Mouse (Mus musculus) midbrain, embryonic 14.5 days (tissue): ENCODE data around the gene Rsph10b. TPM values are rescaled to one million over a fixed set of nuclear protein-coding genes. Genes with fewer than 3 reads are reported as not detected.

Experiments used
- ATAC-seq: fragments of 200-750 bp; cut with Nextera tagmentation; 2 replicates; pipeline ENCODE4 v1.8.0; 2017; ENCODE audit warnings: moderate number of reproducible peaks, moderate library complexity; ENCODE audit not compliant: low FRiP score, low TSS enrichment
- DNase-seq: peaks from one replicate; pipeline ENCODE4 v3.0.0-alpha.2; 2015
- H3K27ac ChIP-seq: fragments of 300-500 bp; sonication (generic); replicated peaks from 2 replicates; pipeline ENCODE4 v1.5.1; 2014; ENCODE audit warnings: mild to moderate bottlenecking, low read depth, low read length, moderate library complexity
- H3K27me3 ChIP-seq: fragments of 300-500 bp; sonication (generic); 2 replicates; pipeline ENCODE4 v1.6.1; 2014; ENCODE audit warnings: low read length, control low read depth, mixed read lengths; ENCODE audit not compliant: control insufficient read depth, insufficient read depth
- H3K36me3 ChIP-seq: fragments of 300-500 bp; sonication (generic); 2 replicates; pipeline ENCODE4 v1.6.1; 2014; ENCODE audit warnings: low read length, control low read depth; ENCODE audit not compliant: control insufficient read depth, insufficient read depth
- H3K4me1 ChIP-seq: fragments of 300-500 bp; sonication (generic); 2 replicates; pipeline ENCODE4 v1.6.1; 2014; ENCODE audit warnings: mild to moderate bottlenecking, antibody characterized with exemption, low read length, control low read depth; ENCODE audit not compliant: control insufficient read depth, insufficient read depth
- H3K4me2 ChIP-seq: fragments of 300-500 bp; sonication (generic); 2 replicates; pipeline ENCODE4 v1.6.1; 2014; ENCODE audit warnings: mild to moderate bottlenecking, low read length, moderate library complexity
- H3K4me3 ChIP-seq: fragments of 300-500 bp; sonication (generic); replicated peaks from 2 replicates; pipeline ENCODE4 v1.5.1; 2014; ENCODE audit warnings: low read depth, low read length
- H3K9ac ChIP-seq: fragments of 300-500 bp; sonication (generic); replicated peaks from 2 replicates; pipeline ENCODE4 v1.6.1; 2014; ENCODE audit warnings: mild to moderate bottlenecking, low read length, moderate library complexity
- H3K9me3 ChIP-seq: fragments of 300-500 bp; sonication (generic); 2 replicates; pipeline ENCODE4 v1.6.1; 2016; ENCODE audit warnings: low read length, control low read depth, mixed read lengths; ENCODE audit not compliant: control insufficient read depth
- WGBS: fragments of 180-500 bp; shearing (Covaris S2); extraction: QIAGEN DNeasy Blood & Tissue Kit; methylation state at CpG from one replicate; pipeline ENCODE4 v1.1.7; 2014; 5-methylcytosine and 5-hydroxymethylcytosine counted together
- polyA plus RNA-seq: library from polyadenylated mRNA; unstranded; fragments of >200 nt; fragmentation: Nextera tagmentation; extraction: Ambion mirVana; gene quantifications from 2 replicates; pipeline ENCODE4 v1.2.1, GENCODE M21; 2014

The Rsph10b gene
- 3.4 and 3.9 TPM in 2 replicates for polyA plus RNA-seq

- Histone ChIP-seq H3K36me3 (peaks cover 43% of the 10 kb centered on the region), H3K4me1 (no peaks in the 10 kb centered on the region), H3K27ac (no peak within 1 kb of the TSS), H3K9me3 (no peaks in the 10 kb centered on the region), H3K4me2 (no peak within 1 kb of the TSS), H3K27me3 (no peaks in the 10 kb centered on the region), H3K4me3 (no peak within 1 kb of the TSS), H3K9ac (no peak within 1 kb of the TSS)
- ATAC-seq (no peak), DNase-seq (peak; percentile 52)
- 14% methylated on average over 8 of the region's 8 CpGs for WGBS
Measured at GRCm38 (mm10) chr5:143932831-143933230, at the start of gene Rsph10b. Gene Rsph10b (plus strand): TSS chr5:143933035.

- Histone ChIP-seq H3K27me3 (no peaks in the 10 kb centered on the region), H3K4me2 (no peak overlapping the region), H3K27ac (no peak overlapping the region), H3K4me3 (no peak overlapping the region), H3K4me1 (no peaks in the 10 kb centered on the region), H3K36me3 (peaks cover 98% of the 10 kb centered on the region), H3K9ac (no peak overlapping the region), H3K9me3 (no peaks in the 10 kb centered on the region)
- 98% methylated on average over 3 of the region's 3 CpGs for WGBS
- ATAC-seq (no peak), DNase-seq (no peak)
Measured at GRCm38 (mm10) chr5:143885274-143885673, 47.6 kb upstream of the Rsph10b start.

- ATAC-seq: no peak
- Histone ChIP-seq H3K9me3 (no peaks in the 10 kb centered on the region), H3K4me3 (no peak overlapping the region), H3K4me2 (no peak overlapping the region), H3K4me1 (no peaks in the 10 kb centered on the region), H3K27ac (no peak overlapping the region), H3K36me3 (peaks cover 86% of the 10 kb centered on the region), H3K9ac (no peak overlapping the region), H3K27me3 (no peaks in the 10 kb centered on the region)
- DNase-seq: no peak
- 92% methylated on average over 6 of the region's 6 CpGs for WGBS
Measured at GRCm38 (mm10) chr5:143890741-143891140, 42.1 kb upstream of the Rsph10b start.

GRCm38 (mm10) chr5:143892255-143892886 is 40.5 kb upstream of the Rsph10b start:
- Histone ChIP-seq H3K27ac (no peak overlapping the region), H3K9ac (no peak overlapping the region), H3K9me3 (no peaks in the 10 kb centered on the region), H3K27me3 (no peaks in the 10 kb centered on the region), H3K36me3 (peaks cover 86% of the 10 kb centered on the region), H3K4me2 (no peak overlapping the region), H3K4me3 (no peak overlapping the region), H3K4me1 (no peaks in the 10 kb centered on the region)
- DNase-seq (no peak), ATAC-seq (no peak)
- WGBS: 75% methylated on average over 9 of the region's 9 CpGs

- Histone ChIP-seq H3K36me3 (peaks cover 86% of the 10 kb centered on the region), H3K4me2 (no peak overlapping the region)
- WGBS: 90% methylated on average over 5 of the region's 5 CpGs
Measured at GRCm38 (mm10) chr5:143893396-143893795, 39.4 kb upstream of the Rsph10b start.

GRCm38 (mm10) chr5:143897635-143898330 is 35.1 kb upstream of the Rsph10b start, which contains the start of gene Ankrd61:
Gene Ankrd61 (minus strand): TSS chr5:143897685.
- no peak for DNase-seq

More at GRCm38 (mm10) chr5:143893396-143893795, 39.4 kb upstream of the Rsph10b start:
- Histone ChIP-seq H3K27ac (no peak overlapping the region), H3K27me3 (no peaks in the 10 kb centered on the region), H3K4me3 (no peak overlapping the region), H3K4me1 (no peaks in the 10 kb centered on the region), H3K9ac (no peak overlapping the region), H3K9me3 (no peaks in the 10 kb centered on the region)
- DNase-seq: no peak
- ATAC-seq: no peak

GRCm38 (mm10) chr5:143902111-143902510 is 30.7 kb upstream of the Rsph10b start:
- ATAC-seq (no peak), DNase-seq (no peak)
- peaks cover 91% of the 10 kb centered on the region for H3K36me3 ChIP-seq
- no peaks in the 10 kb centered on the region for H3K4me1 ChIP-seq
- WGBS: 89% methylated on average over 3 of the region's 3 CpGs
- no peak overlapping the region for H3K4me2 ChIP-seq
- no peak overlapping the region for H3K9ac ChIP-seq
- no peaks in the 10 kb centered on the region for H3K27me3 ChIP-seq
- no peaks in the 10 kb centered on the region for H3K9me3 ChIP-seq
- no peak overlapping the region for H3K4me3 ChIP-seq
- H3K27ac ChIP-seq: no peak overlapping the region

More at GRCm38 (mm10) chr5:143897635-143898330, 35.1 kb upstream of the Rsph10b start, which contains the start of gene Ankrd61:
- H3K36me3 ChIP-seq: peaks cover 88% of the 10 kb centered on the region
- no peaks in the 10 kb centered on the region for H3K9me3 ChIP-seq
- H3K4me2 ChIP-seq: no peak within 1 kb of the TSS
- no peak within 1 kb of the TSS for H3K4me3 ChIP-seq
- 89% methylated on average over 14 of the region's 14 CpGs for WGBS
- no peak within 1 kb of the TSS for H3K9ac ChIP-seq
- no peak for ATAC-seq
- H3K27ac ChIP-seq: no peak within 1 kb of the TSS
- no peaks in the 10 kb centered on the region for H3K4me1 ChIP-seq
- H3K27me3 ChIP-seq: no peaks in the 10 kb centered on the region

- H3K27ac ChIP-seq: no peak overlapping the region
- no peak overlapping the region for H3K4me3 ChIP-seq
- no peaks in the 10 kb centered on the region for H3K9me3 ChIP-seq
- WGBS: 92% methylated on average over 4 of the region's 4 CpGs
- H3K27me3 ChIP-seq: no peaks in the 10 kb centered on the region
- H3K9ac ChIP-seq: no peak overlapping the region
- no peak for ATAC-seq
- peaks cover 10% of the 10 kb centered on the region for H3K4me1 ChIP-seq
- no peak for DNase-seq
- H3K4me2 ChIP-seq: no peak overlapping the region
- peaks cover 75% of the 10 kb centered on the region for H3K36me3 ChIP-seq
Measured at GRCm38 (mm10) chr5:143903813-143904212, 29.0 kb upstream of the Rsph10b start.

GRCm38 (mm10) chr5:143906429-143906828 is 26.4 kb upstream of the Rsph10b start:
- no peak overlapping the region for H3K9ac ChIP-seq
- no peaks in the 10 kb centered on the region for H3K27me3 ChIP-seq
- no peak for DNase-seq
- H3K9me3 ChIP-seq: no peaks in the 10 kb centered on the region
- H3K27ac ChIP-seq: no peak overlapping the region
- no peak overlapping the region for H3K4me2 ChIP-seq
- peaks cover 20% of the 10 kb centered on the region for H3K4me1 ChIP-seq
- 89% methylated on average over 8 of the region's 8 CpGs for WGBS
- H3K4me3 ChIP-seq: no peak overlapping the region
- H3K36me3 ChIP-seq: peaks cover 49% of the 10 kb centered on the region
- no peak for ATAC-seq
